Mouse (Mus musculus): Measurements from ENCODE around the gene Klhl36. TPM values are rescaled to one million over a fixed set of nuclear protein-coding genes. Genes with fewer than 3 reads are reported as not detected.

Gene Klhl36
- polyA plus RNA-seq, 1 experiment, result 16.9 TPM

DNA sequence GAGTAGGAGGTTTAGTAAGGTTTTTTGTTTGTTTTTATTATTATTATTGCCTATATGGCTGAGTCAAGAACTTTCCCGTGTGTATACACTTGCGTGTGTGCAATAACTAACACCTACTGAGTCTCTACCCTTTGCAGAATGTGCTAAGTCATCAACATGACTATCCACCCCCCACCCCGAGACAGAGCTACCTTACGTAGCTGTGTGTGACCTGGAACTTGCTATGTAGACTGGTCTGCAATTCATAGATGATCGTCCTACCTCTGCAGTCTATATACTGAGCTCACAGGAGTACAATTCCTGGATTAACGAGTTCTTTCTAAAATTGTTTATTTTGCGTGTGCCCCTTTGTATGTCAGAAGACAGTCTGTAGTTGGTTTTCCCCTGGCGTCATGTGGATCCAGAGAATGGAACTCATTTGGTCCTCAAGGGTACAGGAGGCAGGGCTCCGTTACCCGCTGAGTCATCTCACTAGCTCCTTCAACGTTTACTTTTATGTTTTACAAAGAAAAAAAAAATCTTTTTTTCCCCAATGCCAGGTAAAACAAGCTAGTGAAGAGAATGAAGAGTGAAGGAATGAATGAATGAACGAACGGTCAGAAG is 48.0 kb downstream of the Klhl36 start, which contains the start of gene Usp10:
Usp10 (plus strand) TSS at position 417 of the 603 bp plus-strand sequence.
- H3K4me3 ChIP-seq (ENCODE audit: control insufficient read depth, low read depth, low read length), result peak within 1 kb of the TSS; percentile 93
- TF ChIP-seq POLR2A (IDR thresholded peaks at IDR 0.05; ENCODE audit: control insufficient read depth, low read depth, low read length), result no peak
- no peak for TF ChIP-seq CTCF (IDR thresholded peaks at IDR 0.05; ENCODE audit: control insufficient read depth, insufficient read depth, insufficient replicate concordance, low read depth, low read length)
- no peaks in the 10 kb centered on the region for H3K27me3 ChIP-seq (ENCODE audit: control insufficient read depth, insufficient read depth, low read length)
- H3K4me1 ChIP-seq (ENCODE audit: control insufficient read depth, insufficient read depth, low read length), result peaks cover 4% of the 10 kb centered on the region
- peak within 1 kb of the TSS; percentile 94 for H3K27ac ChIP-seq (ENCODE audit: control insufficient read depth, insufficient read depth, low read depth, low read length)
- H3K36me3 ChIP-seq (ENCODE audit: control insufficient read depth, insufficient read depth, low read length), result no peaks in the 10 kb centered on the region

DNA sequence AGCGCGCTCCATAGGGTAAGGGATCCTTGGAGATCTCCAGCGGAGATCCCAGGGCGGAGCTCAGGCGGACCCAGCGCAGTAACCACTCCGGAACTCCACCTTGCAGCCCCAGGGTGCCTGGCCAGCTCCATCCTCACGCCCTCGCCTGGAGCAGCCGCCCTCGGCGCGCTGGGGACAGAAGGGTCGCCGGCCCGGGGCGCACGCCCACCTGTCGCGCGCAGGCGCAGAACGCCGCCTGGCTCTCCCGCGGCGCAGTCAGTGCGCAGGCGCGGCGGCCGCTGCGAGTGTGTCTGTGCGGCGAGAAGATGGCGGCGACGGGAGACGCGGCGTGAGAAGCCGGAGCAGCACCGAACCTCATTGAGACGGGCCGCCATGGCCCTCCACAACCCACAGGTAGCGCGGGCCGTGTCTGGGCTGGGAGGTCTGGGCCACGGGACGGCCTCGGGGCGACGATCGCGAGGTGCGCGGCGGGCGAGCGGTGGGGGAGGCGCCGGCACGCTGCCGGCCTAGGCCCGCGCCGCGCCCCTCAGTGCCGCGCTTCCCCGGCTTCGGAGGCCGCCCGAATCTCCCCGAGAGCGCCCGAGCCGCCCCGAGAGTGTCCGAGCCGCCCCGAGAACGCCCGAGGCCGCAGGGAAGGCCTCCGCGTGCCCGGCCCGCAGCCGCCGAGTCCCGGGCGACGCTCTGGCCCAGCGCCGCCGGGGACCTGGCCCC is 48.6 kb downstream of the Klhl36 start, which contains the start of gene Gm20388:
Gm20388 (plus strand) TSS at position 295 of the 711 bp plus-strand sequence.
- peak; percentile 84 for TF ChIP-seq POLR2A (IDR thresholded peaks at IDR 0.05; ENCODE audit: control insufficient read depth, low read depth, low read length)
- TF ChIP-seq CTCF (IDR thresholded peaks at IDR 0.05; ENCODE audit: control insufficient read depth, insufficient read depth, insufficient replicate concordance, low read depth, low read length), result no peak
- Histone ChIP-seq H3K27me3 (ENCODE audit: control insufficient read depth, insufficient read depth, low read length) (no peaks in the 10 kb centered on the region), H3K4me3 (ENCODE audit: control insufficient read depth, low read depth, low read length) (peak within 1 kb of the TSS; percentile 93), H3K4me1 (ENCODE audit: control insufficient read depth, insufficient read depth, low read length) (peaks cover 4% of the 10 kb centered on the region), H3K27ac (ENCODE audit: control insufficient read depth, insufficient read depth, low read depth, low read length) (peak within 1 kb of the TSS; percentile 94), H3K36me3 (ENCODE audit: control insufficient read depth, insufficient read depth, low read length) (no peaks in the 10 kb centered on the region)

DNA sequence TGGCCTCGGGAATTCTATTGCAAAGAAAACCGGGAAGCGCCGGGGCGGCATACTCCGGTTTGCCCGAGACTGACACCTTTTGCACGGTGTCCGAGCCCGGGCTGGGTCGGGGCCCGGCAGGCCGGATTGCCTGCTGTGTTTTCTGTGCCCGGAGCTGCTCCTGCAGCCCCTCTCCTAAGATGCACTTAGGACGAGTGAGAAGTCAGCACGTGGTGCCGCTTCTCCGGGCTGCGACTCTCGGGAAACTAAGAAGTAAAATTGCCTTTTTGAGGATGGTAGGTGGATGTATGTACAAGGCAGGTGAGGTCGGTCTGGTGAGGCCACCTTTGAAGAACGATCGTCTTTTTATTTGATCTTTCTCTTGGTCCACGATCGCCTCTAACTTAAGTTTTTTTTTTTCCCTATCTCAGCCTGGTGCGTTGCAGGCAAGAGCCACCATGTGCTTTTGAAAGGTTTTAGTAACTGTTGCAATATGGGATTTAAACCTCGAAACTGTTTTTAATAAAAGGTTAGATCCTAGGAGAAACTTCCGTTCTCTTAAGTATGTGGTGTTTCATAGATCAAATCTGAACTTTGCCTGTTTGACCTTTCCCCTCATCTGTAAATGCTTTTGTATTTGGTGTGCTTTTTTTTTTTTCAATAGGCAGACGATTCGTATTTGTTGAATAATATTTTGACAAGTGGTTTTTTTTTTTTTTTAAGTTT is 49.3 kb downstream of the Klhl36 start:
- Histone ChIP-seq H3K27ac (ENCODE audit: control insufficient read depth, insufficient read depth, low read depth, low read length) (peak overlapping the region; percentile 23; the same call in 1 of the 2 replicates), H3K27me3 (ENCODE audit: control insufficient read depth, insufficient read depth, low read length) (no peaks in the 10 kb centered on the region), H3K36me3 (ENCODE audit: control insufficient read depth, insufficient read depth, low read length) (no peaks in the 10 kb centered on the region), H3K4me1 (ENCODE audit: control insufficient read depth, insufficient read depth, low read length) (peaks cover 4% of the 10 kb centered on the region), H3K4me3 (ENCODE audit: control insufficient read depth, low read depth, low read length) (peak overlapping the region; percentile 93)
- TF ChIP-seq CTCF (IDR thresholded peaks at IDR 0.05; ENCODE audit: control insufficient read depth, insufficient read depth, insufficient replicate concordance, low read depth, low read length), result no peak
- TF ChIP-seq POLR2A (IDR thresholded peaks at IDR 0.05; ENCODE audit: control insufficient read depth, low read depth, low read length), result no peak

DNA sequence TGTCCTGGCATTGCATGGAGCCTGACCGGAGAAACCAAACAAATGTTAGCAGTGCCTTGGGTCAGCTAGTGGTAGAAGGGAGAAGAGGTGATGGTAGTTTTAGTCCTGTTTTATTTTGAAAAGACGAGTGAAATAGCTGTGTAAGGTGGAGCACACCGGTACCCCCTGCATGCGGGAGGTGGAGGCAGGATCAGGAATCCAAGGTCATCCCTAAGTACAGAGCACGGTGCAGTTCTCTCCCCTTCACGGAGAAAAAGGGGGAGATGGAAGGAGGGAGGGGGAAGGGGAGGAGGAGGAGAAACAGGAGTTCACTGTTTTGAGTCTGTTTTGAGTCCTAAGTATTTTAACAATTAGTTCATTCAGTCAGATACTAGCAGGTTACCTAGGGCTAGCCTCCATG is 50.6 kb downstream of the Klhl36 start:
- TF ChIP-seq POLR2A (IDR thresholded peaks at IDR 0.05; ENCODE audit: control insufficient read depth, low read depth, low read length) (no peak), CTCF (IDR thresholded peaks at IDR 0.05; ENCODE audit: control insufficient read depth, insufficient read depth, insufficient replicate concordance, low read depth, low read length) (no peak)
- H3K36me3 ChIP-seq (ENCODE audit: control insufficient read depth, insufficient read depth, low read length), result no peaks in the 10 kb centered on the region
- H3K27ac ChIP-seq (ENCODE audit: control insufficient read depth, insufficient read depth, low read depth, low read length), result no peak overlapping the region
- H3K27me3 ChIP-seq (ENCODE audit: control insufficient read depth, insufficient read depth, low read length), result no peaks in the 10 kb centered on the region
- H3K4me3 ChIP-seq (ENCODE audit: control insufficient read depth, low read depth, low read length), result no peak overlapping the region
- H3K4me1 ChIP-seq (ENCODE audit: control insufficient read depth, insufficient read depth, low read length), result peaks cover 4% of the 10 kb centered on the region

DNA sequence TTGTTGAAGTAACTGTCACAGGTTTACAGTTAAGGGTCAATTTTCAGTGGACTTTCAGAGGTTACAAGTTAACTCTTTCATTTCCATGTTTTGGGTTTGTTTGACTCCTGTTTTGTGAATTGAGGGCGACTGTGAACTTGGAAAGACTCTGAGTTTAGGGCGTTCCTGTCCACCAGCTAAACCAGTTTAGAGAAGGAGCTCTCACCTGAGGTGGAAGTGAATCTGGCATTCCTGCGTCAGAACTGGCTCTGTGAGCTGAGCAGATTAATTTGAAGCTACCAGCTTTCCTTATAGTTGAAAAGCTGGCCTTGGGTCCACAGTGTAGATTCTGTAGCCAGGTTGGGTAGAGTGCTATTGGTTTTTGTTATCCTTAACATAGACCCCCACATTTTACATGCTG is 51.1 kb downstream of the Klhl36 start:
- Histone ChIP-seq H3K36me3 (ENCODE audit: control insufficient read depth, insufficient read depth, low read length) (no peaks in the 10 kb centered on the region), H3K27ac (ENCODE audit: control insufficient read depth, insufficient read depth, low read depth, low read length) (no peak overlapping the region), H3K4me3 (ENCODE audit: control insufficient read depth, low read depth, low read length) (no peak overlapping the region), H3K27me3 (ENCODE audit: control insufficient read depth, insufficient read depth, low read length) (no peaks in the 10 kb centered on the region), H3K4me1 (ENCODE audit: control insufficient read depth, insufficient read depth, low read length) (peaks cover 4% of the 10 kb centered on the region)
- no peak for TF ChIP-seq CTCF (IDR thresholded peaks at IDR 0.05; ENCODE audit: control insufficient read depth, insufficient read depth, insufficient replicate concordance, low read depth, low read length)
- no peak for TF ChIP-seq POLR2A (IDR thresholded peaks at IDR 0.05; ENCODE audit: control insufficient read depth, low read depth, low read length)

DNA sequence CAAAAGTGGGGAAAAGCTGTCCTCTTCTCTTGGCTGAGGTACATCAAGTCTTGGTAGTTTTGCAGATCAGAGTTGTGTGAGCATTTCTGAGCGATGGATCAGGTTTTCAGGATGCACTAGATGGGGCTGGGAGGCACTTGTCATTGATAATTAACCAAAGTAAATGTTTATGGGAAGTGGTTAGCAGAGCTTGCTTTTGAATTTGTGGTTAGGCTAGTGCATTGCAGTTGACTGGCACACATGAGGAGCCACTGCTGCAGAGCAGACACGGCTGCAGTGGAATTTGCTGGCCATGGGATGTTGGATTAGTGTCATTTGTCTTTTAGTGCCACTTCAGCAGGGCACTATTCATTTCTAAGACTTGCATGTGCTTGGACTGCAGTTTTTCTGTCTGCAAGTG is 52.1 kb downstream of the Klhl36 start:
- peaks cover 4% of the 10 kb centered on the region for H3K4me1 ChIP-seq (ENCODE audit: control insufficient read depth, insufficient read depth, low read length)
- H3K27ac ChIP-seq (ENCODE audit: control insufficient read depth, insufficient read depth, low read depth, low read length), result no peak overlapping the region
- H3K36me3 ChIP-seq (ENCODE audit: control insufficient read depth, insufficient read depth, low read length), result no peaks in the 10 kb centered on the region
- H3K4me3 ChIP-seq (ENCODE audit: control insufficient read depth, low read depth, low read length), result no peak overlapping the region
- no peak for TF ChIP-seq POLR2A (IDR thresholded peaks at IDR 0.05; ENCODE audit: control insufficient read depth, low read depth, low read length)
- TF ChIP-seq CTCF (IDR thresholded peaks at IDR 0.05; ENCODE audit: control insufficient read depth, insufficient read depth, insufficient replicate concordance, low read depth, low read length), result no peak
- H3K27me3 ChIP-seq (ENCODE audit: control insufficient read depth, insufficient read depth, low read length), result no peaks in the 10 kb centered on the region

DNA sequence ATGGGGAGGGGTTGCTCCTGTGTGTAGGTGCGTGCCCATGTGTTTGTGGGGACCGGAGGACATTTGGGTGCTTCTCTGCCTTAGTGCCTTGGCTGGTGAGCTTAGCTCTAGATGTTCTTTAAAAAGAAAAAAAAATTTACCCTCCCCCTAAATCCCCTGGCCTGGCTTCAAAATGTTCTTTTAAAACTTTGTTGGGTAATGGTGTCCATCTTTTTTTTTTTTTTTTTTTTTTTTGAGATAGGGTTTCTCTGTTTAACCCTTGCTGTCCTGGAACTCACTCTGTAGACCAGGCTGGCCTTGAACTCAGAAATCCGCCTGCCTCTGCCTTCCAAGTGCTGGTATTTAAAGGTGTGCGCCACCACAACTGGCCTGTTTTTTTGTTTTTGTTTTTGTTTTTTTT is 53.2 kb downstream of the Klhl36 start:
- Histone ChIP-seq H3K4me3 (ENCODE audit: control insufficient read depth, low read depth, low read length) (no peak overlapping the region), H3K4me1 (ENCODE audit: control insufficient read depth, insufficient read depth, low read length) (peaks cover 4% of the 10 kb centered on the region), H3K27ac (ENCODE audit: control insufficient read depth, insufficient read depth, low read depth, low read length) (no peak overlapping the region), H3K36me3 (ENCODE audit: control insufficient read depth, insufficient read depth, low read length) (no peaks in the 10 kb centered on the region), H3K27me3 (ENCODE audit: control insufficient read depth, insufficient read depth, low read length) (no peaks in the 10 kb centered on the region)
- TF ChIP-seq CTCF (IDR thresholded peaks at IDR 0.05; ENCODE audit: control insufficient read depth, insufficient read depth, insufficient replicate concordance, low read depth, low read length) (no peak), POLR2A (IDR thresholded peaks at IDR 0.05; ENCODE audit: control insufficient read depth, low read depth, low read length) (no peak)

Data from testis, adult 2 months (tissue).